Mouse (Mus musculus): Measurements from ENCODE around the gene Dlx6. TPM values are rescaled to one million over a fixed set of nuclear protein-coding genes. Genes with fewer than 3 reads are reported as not detected.

Dlx6 gene
- polyA plus RNA-seq, 1 experiment = not detected

GRCm38 (mm10) chr6:6874073-6874771 lies 11.1 kb downstream of the Dlx6 start:
- TF ChIP-seq POLR2AphosphoS2 (IDR thresholded peaks at IDR 0.05; ENCODE audit: insufficient read length, low read depth) (no peak), MAX (IDR thresholded peaks at IDR 0.05; ENCODE audit: low read depth) (no peak), SRF (IDR thresholded peaks at IDR 0.05; ENCODE audit: control insufficient read depth, insufficient read length, low read depth) (no peak), TCF12 (IDR thresholded peaks at IDR 0.05; ENCODE audit: insufficient read depth, poor library complexity, severe bottlenecking) (no peak), CEBPB (IDR thresholded peaks at IDR 0.05; ENCODE audit: insufficient read depth, poor library complexity, severe bottlenecking) (no peak), TCF3 (IDR thresholded peaks at IDR 0.05; ENCODE audit: insufficient read length, low read depth) (no peak)
- Histone ChIP-seq H3K4me3 (no peak overlapping the region), H3K79me2 (ENCODE audit: control insufficient read depth, insufficient read depth) (no peaks in the 10 kb centered on the region), H3K36me3 (ENCODE audit: control insufficient read depth, insufficient read depth) (no peaks in the 10 kb centered on the region), H3ac (ENCODE audit: control insufficient read depth, insufficient read length) (no peak overlapping the region), H3K4me2 (ENCODE audit: low read depth) (peak overlapping the region; percentile 6), H3K27me3 (ENCODE audit: control insufficient read depth, insufficient read depth, insufficient read length) (peaks cover 46% of the 10 kb centered on the region)

- Histone ChIP-seq H3K27me3 (ENCODE audit: control insufficient read depth, insufficient read depth, insufficient read length) (peaks cover 55% of the 10 kb centered on the region), H3K79me2 (ENCODE audit: control insufficient read depth, insufficient read depth) (no peaks in the 10 kb centered on the region), H3K4me2 (ENCODE audit: low read depth) (peak overlapping the region; percentile 44), H3K4me3 (no peak overlapping the region), H3K36me3 (ENCODE audit: control insufficient read depth, insufficient read depth) (no peaks in the 10 kb centered on the region), H3ac (ENCODE audit: control insufficient read depth, insufficient read length) (no peak overlapping the region)
- TF ChIP-seq E2F4 (IDR thresholded peaks at IDR 0.05; ENCODE audit: insufficient read depth) (no peak), MYOD1 (IDR thresholded peaks at IDR 0.05; ENCODE audit: control insufficient read depth in 1 of 3, insufficient read length in 2 of 3, low read depth in 2 of 3) (no peak), POLR2AphosphoS2 (IDR thresholded peaks at IDR 0.05; ENCODE audit: insufficient read length, low read depth) (no peak), MAX (IDR thresholded peaks at IDR 0.05; ENCODE audit: low read depth) (no peak), MYOG (IDR thresholded peaks at IDR 0.05; ENCODE audit: control insufficient read depth in 1 of 3, insufficient read depth in 1 of 3, insufficient read length in 2 of 3, low read depth in 2 of 3) (no peak), USF1 (IDR thresholded peaks at IDR 0.05; ENCODE audit: low read depth) (no peak), TCF3 (IDR thresholded peaks at IDR 0.05; ENCODE audit: insufficient read length, low read depth) (no peak), POLR2A (IDR thresholded peaks at IDR 0.05; ENCODE audit: insufficient read length, low read depth) (no peak), REST (IDR thresholded peaks at IDR 0.05; ENCODE audit: insufficient read depth, insufficient read length) (no peak), TCF12 (IDR thresholded peaks at IDR 0.05; ENCODE audit: insufficient read depth, poor library complexity, severe bottlenecking) (no peak)
Observed at GRCm38 (mm10) chr6:6875136-6875535, 12.0 kb downstream of the Dlx6 start.

DNA sequence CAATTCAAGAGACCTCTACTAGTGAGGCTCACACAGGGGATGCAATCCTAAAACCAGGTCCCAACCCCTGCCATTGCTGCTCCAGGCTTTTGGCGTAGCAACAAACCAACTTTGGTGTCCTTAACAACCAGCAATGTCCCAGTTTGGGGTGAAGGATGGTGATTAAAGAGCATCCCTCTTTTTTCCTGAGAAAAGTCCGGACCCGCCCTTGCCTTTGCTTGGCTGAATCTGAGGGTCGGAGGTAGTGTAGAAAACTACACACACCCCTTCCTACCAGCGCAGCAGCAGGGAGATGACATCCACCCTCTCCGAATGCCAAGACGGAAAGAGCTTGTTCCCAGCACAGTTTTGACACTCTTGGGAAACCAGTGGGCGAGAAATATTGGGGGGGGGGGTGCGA lies 12.5 kb downstream of the Dlx6 start:
- H3ac ChIP-seq (ENCODE audit: control insufficient read depth, insufficient read length) = no peak overlapping the region
- TF ChIP-seq POLR2AphosphoS2 (IDR thresholded peaks at IDR 0.05; ENCODE audit: insufficient read length, low read depth) = no peak
- no peak for TF ChIP-seq REST (IDR thresholded peaks at IDR 0.05; ENCODE audit: insufficient read depth, insufficient read length)
- no peak overlapping the region for H3K4me3 ChIP-seq
- H3K36me3 ChIP-seq (ENCODE audit: control insufficient read depth, insufficient read depth) = no peaks in the 10 kb centered on the region
- no peaks in the 10 kb centered on the region for H3K79me2 ChIP-seq (ENCODE audit: control insufficient read depth, insufficient read depth)
- peaks cover 59% of the 10 kb centered on the region for H3K27me3 ChIP-seq (ENCODE audit: control insufficient read depth, insufficient read depth, insufficient read length)
- H3K4me2 ChIP-seq (ENCODE audit: low read depth) = no peak overlapping the region

GRCm38 (mm10) chr6:6876231-6876630 lies 13.1 kb downstream of the Dlx6 start:
- no peak overlapping the region for H3K4me2 ChIP-seq (ENCODE audit: low read depth)
- H3K36me3 ChIP-seq (ENCODE audit: control insufficient read depth, insufficient read depth) = no peaks in the 10 kb centered on the region
- H3K27me3 ChIP-seq (ENCODE audit: control insufficient read depth, insufficient read depth, insufficient read length) = peaks cover 62% of the 10 kb centered on the region
- no peaks in the 10 kb centered on the region for H3K79me2 ChIP-seq (ENCODE audit: control insufficient read depth, insufficient read depth)
- H3K4me3 ChIP-seq = no peak overlapping the region
- no peak for TF ChIP-seq MAX (IDR thresholded peaks at IDR 0.05; ENCODE audit: low read depth)
- no peak for TF ChIP-seq CEBPB (IDR thresholded peaks at IDR 0.05; ENCODE audit: insufficient read depth, poor library complexity, severe bottlenecking)
- no peak for TF ChIP-seq MYOG (IDR thresholded peaks at IDR 0.05; ENCODE audit: control insufficient read depth in 1 of 3, insufficient read depth in 1 of 3, insufficient read length in 2 of 3, low read depth in 2 of 3)
- TF ChIP-seq POLR2AphosphoS2 (IDR thresholded peaks at IDR 0.05; ENCODE audit: insufficient read length, low read depth) = no peak
- TF ChIP-seq E2F4 (IDR thresholded peaks at IDR 0.05; ENCODE audit: insufficient read depth) = no peak
- TF ChIP-seq SRF (IDR thresholded peaks at IDR 0.05; ENCODE audit: control insufficient read depth, insufficient read length, low read depth) = no peak
- TF ChIP-seq TCF12 (IDR thresholded peaks at IDR 0.05; ENCODE audit: insufficient read depth, poor library complexity, severe bottlenecking) = no peak
- no peak for TF ChIP-seq MYOD1 (IDR thresholded peaks at IDR 0.05; ENCODE audit: control insufficient read depth in 1 of 3, insufficient read length in 2 of 3, low read depth in 2 of 3)
- no peak for TF ChIP-seq USF1 (IDR thresholded peaks at IDR 0.05; ENCODE audit: low read depth)
- no peak for TF ChIP-seq POLR2A (IDR thresholded peaks at IDR 0.05; ENCODE audit: insufficient read length, low read depth)
- TF ChIP-seq TCF3 (IDR thresholded peaks at IDR 0.05; ENCODE audit: insufficient read length, low read depth) = no peak
- TF ChIP-seq REST (IDR thresholded peaks at IDR 0.05; ENCODE audit: insufficient read depth, insufficient read length) = no peak
- no peak overlapping the region for H3ac ChIP-seq (ENCODE audit: control insufficient read depth, insufficient read length)

- H3K4me3 ChIP-seq = no peak overlapping the region
- no peak for TF ChIP-seq MYOD1 (IDR thresholded peaks at IDR 0.05; ENCODE audit: control insufficient read depth in 1 of 3, insufficient read length in 2 of 3, low read depth in 2 of 3)
- no peak for TF ChIP-seq REST (IDR thresholded peaks at IDR 0.05; ENCODE audit: insufficient read depth, insufficient read length)
- TF ChIP-seq E2F4 (IDR thresholded peaks at IDR 0.05; ENCODE audit: insufficient read depth) = no peak
- no peak for TF ChIP-seq TCF3 (IDR thresholded peaks at IDR 0.05; ENCODE audit: insufficient read length, low read depth)
- TF ChIP-seq MAX (IDR thresholded peaks at IDR 0.05; ENCODE audit: low read depth) = no peak
- TF ChIP-seq SRF (IDR thresholded peaks at IDR 0.05; ENCODE audit: control insufficient read depth, insufficient read length, low read depth) = no peak
- no peak for TF ChIP-seq MYOG (IDR thresholded peaks at IDR 0.05; ENCODE audit: control insufficient read depth in 1 of 3, insufficient read depth in 1 of 3, insufficient read length in 2 of 3, low read depth in 2 of 3)
- no peak for TF ChIP-seq CEBPB (IDR thresholded peaks at IDR 0.05; ENCODE audit: insufficient read depth, poor library complexity, severe bottlenecking)
- no peak for TF ChIP-seq POLR2A (IDR thresholded peaks at IDR 0.05; ENCODE audit: insufficient read length, low read depth)
- no peak for TF ChIP-seq POLR2AphosphoS2 (IDR thresholded peaks at IDR 0.05; ENCODE audit: insufficient read length, low read depth)
- no peak for TF ChIP-seq USF1 (IDR thresholded peaks at IDR 0.05; ENCODE audit: low read depth)
- TF ChIP-seq TCF12 (IDR thresholded peaks at IDR 0.05; ENCODE audit: insufficient read depth, poor library complexity, severe bottlenecking) = no peak
- H3K36me3 ChIP-seq (ENCODE audit: control insufficient read depth, insufficient read depth) = no peaks in the 10 kb centered on the region
- H3ac ChIP-seq (ENCODE audit: control insufficient read depth, insufficient read length) = no peak overlapping the region
- H3K79me2 ChIP-seq (ENCODE audit: control insufficient read depth, insufficient read depth) = no peaks in the 10 kb centered on the region
- H3K27me3 ChIP-seq (ENCODE audit: control insufficient read depth, insufficient read depth, insufficient read length) = peaks cover 67% of the 10 kb centered on the region
- no peak overlapping the region for H3K4me2 ChIP-seq (ENCODE audit: low read depth)
Observed at GRCm38 (mm10) chr6:6876731-6877130, 13.6 kb downstream of the Dlx6 start.

All from myocyte (in vitro differentiated cells).